Mouse (Mus musculus): ENCODE measurements around the gene Zgrf1.

DNA sequence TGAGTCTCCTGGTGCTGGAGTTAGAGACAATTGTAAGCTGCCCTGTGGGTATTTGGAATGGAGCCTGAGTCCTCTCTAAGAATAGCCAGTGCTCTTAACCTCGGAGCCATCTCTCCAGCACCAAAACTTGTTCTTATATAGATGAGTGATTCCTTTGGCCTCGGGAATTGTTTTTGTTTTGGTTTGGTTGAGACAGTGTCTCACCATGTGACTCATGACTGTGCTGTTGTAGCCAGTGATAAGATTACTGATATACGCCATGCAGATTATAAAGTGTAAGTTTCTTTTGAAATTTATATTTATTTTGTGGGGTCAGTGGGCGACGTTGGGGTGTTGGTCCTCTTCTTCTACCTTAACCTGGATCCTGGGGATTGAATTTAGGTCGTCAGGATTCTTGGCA is 33.0 kb upstream of the Zgrf1 start:
- TF ChIP-seq CTCF (IDR thresholded peaks at IDR 0.05; ENCODE audit: low read depth, low read length) (no peak), TAL1 (conservative IDR thresholded peaks at IDR 0.05; ENCODE audit: low read depth, low read length) (no peak)

Measured in G1E (cell line).